Mouse (Mus musculus) kidney, postnatal 14 days (tissue): ENCODE results near the gene Iqcf3.
A peak's percentile ranks its signal among the peaks of the same experiment; 100 is the strongest.
"Not testable (repeated sequence)": the region's sequence is repeated elsewhere in the genome, so short reads cannot be mapped to it uniquely, and the experiment has no call there.

Experiments
- DNase-seq: peaks from one replicate; pipeline ENCODE4 v3.0.0; 2022; ENCODE audit warnings: mixed read lengths

The Iqcf3 gene

GRCm38 (mm10) chr9:106561531-106561930 lies at the start of gene Iqcf3:
Gene Iqcf3, minus strand, starts transcription at chr9:106561631.
- no peak for DNase-seq

DNA sequence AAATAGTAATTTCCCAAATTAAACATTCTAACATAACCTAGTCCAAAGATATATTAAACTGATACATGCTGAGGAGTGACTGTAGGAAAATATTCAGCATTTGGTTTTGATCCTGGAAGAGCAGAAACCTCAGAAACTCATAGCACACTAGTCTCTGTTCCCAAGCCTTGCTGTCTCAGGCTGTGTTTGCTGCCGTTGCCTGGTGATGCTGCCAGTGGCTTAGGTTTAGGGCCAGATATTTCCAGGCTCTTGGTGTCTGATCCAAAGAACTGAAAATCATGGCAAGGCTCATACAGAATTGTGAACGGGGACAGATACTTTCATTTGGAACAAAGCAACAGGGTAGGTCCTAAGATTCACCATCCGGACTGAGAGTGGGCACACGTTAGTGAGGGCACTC lies 49.3 kb upstream of the Iqcf3 start:
- no peak for DNase-seq

DNA sequence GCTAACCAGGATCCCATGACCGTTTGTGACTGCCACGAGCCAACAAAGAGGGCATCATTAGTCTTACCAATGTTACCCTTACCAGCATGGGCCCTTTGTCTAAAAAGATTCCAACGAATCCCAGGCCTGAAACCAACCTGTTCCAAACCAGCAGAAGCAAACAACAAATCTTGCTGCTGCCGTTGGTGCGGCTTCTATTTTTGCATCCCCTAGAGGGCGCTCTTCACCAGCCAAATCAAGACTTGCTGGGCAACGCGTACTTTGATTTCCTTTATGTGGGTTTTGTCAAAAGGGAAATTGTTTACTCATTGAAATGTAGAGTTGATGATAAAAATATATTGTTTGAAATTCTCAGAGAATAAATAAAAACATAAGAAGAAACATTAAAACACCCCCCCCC lies 39.1 kb upstream of the Iqcf3 start:
- DNase-seq: peak; percentile 27

- DNase-seq: no peak
These were observed 37.0 kb upstream of the Iqcf3 start for GRCm38 (mm10) chr9:106598466-106598865.

DNA sequence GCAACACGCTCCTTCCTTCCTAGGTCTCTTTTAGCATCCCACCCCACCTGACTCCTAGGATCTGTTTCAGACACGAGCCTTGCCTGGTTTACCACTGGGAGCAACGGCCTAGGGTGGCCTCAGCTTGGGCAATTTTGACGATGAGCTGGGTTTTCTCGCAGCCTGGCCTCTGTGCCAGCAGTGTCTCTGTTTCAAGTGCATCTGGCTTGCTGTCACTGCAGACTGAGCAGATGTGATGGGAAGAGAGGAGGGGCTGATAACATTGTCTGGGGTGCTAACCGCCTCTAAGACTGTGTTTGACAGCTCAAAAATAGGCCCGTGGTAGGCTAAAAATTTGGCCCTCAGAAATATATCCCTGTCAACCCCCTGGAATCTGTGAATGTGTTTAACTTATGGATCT lies 34.4 kb upstream of the Iqcf3 start:
- no peak for DNase-seq

DNA sequence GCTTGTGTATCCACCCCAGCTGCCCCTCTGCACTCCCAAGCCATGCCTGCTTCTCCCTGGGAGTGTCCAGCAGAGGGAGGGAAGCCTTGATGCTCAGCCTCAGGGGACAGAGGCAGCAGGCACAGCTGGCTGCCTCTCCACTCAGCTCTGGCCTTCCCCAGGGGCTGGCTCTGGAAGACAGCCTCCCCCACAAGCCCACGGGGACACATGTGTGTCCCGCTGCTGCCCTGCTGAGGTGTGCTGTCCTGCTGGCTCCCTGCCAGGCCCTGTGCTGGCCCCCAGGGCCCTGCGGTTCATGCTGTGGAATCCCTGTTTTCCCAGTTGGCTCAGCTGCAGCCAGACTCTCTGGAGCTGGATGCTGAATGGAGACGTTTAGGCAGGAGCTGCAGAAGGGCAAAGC lies 34.0 kb upstream of the Iqcf3 start:
- not testable (repeated sequence) for DNase-seq

- DNase-seq: no peak
These were observed 30.7 kb upstream of the Iqcf3 start for GRCm38 (mm10) chr9:106592158-106592557.

DNA sequence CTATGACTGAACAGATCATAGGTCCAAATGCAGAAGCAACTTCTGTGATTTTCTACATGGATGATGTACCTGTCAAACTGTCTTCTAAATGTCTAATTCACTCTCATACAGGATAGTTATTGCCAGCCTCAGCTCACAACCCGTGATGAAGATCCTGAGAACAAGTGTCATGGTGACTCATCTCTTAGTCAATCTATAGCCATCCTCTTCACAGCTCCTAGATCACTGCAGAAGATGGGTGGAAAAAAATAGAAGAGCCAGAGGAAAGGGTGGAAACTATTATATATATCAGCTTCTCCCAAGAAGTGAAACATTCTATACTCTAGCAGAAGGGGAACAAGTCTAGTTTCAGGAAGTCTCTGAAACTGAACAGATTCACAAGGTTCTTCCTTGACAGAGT lies 21.1 kb upstream of the Iqcf3 start:
- no peak for DNase-seq

DNA sequence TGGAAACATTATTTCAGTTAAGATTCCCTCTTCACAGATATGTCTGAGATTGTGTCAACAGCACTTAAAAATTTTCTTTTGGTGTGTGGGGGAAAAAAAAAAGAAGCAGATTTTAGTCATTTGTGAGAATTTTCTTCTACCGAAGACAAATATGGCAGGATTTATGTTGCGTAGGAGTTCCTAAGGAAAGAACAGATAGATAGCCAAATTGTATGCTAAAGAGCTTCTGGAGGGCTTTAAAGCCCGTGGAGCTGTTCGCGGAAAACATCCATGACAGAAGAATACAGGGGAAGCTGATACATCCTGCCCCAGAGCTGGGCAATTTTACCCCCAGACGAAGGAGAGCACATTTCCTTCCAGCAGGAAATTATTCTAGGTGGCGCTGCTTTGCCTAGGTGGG lies 18.6 kb upstream of the Iqcf3 start:
- no peak for DNase-seq

DNA sequence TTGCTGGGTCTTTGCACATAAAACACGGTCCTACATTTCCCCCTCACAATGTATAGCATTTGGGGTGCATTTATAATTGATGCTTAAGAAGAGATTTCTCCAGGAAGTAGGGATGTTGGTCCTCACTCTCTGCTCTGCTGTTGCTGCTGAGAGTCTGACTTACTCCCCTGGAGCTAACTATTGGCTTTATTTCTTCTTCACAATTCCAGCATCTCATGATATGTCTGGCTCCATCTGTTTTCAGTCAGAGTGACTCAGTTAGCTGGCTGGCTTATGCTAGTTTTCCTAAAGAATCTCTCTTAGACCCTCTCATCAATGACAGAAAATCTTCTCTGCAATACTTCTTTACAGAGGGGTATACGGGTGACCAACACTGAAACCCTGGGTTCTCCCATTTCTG lies 14.7 kb upstream of the Iqcf3 start:
- no peak for DNase-seq

DNA sequence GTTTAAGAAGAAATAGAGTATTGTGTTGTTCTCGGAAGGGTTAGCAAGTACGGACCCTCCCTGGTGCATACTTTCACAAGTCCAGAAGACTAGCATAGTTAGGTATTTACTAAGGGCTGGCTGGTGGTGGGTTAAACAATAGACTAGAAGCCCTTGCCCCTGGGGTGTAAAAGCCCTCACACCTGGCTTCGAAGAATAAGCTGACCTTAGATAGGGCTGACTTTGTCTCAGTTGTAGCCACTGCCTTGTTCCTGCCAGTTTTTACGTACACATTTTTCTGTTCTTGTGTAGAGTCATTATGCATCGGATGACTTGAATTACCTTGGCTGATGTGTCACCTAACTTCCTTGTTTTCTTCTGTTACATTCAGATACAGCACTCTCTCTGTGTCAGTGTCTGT lies 11.9 kb upstream of the Iqcf3 start:
- DNase-seq: no peak

GRCm38 (mm10) chr9:106572186-106572585 lies 10.8 kb upstream of the Iqcf3 start:
- no peak for DNase-seq

- no peak for DNase-seq
These were observed 9.5 kb upstream of the Iqcf3 start, which contains the start of gene Iqcf4 for GRCm38 (mm10) chr9:106570896-106571295. Gene Iqcf4, minus strand, starts transcription at chr9:106570996.

GRCm38 (mm10) chr9:106566437-106566836 lies 5.0 kb upstream of the Iqcf3 start:
- peak; percentile 19 for DNase-seq

GRCm38 (mm10) chr9:106564025-106564424 lies 2.6 kb upstream of the Iqcf3 start:
- no peak for DNase-seq

GRCm38 (mm10) chr9:106562291-106562690 lies 860 bp upstream of the Iqcf3 start:
- no peak for DNase-seq

- no peak for DNase-seq
These were observed 26.5 kb downstream of the Iqcf3 start for GRCm38 (mm10) chr9:106534975-106535374.

DNA sequence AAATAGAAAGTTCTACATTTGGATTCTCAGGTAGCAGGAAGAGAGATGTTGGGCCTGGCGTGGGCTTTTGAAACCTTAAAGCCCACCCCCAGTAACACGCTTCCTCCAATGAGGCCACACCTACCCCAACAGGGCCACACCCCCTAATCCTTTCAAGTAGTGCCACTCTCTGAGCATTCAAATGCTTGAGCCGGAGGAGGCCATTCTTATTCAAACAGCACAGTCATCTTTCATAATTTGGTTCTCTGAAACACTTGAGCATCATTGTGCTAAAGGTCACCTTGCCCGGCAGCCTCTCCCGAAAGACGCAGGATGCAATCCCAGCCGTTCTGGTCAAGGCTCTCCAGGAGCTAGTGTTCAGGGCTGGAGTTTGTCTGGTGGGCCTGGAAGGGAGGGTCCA lies 27.1 kb downstream of the Iqcf3 start:
- no peak for DNase-seq

DNA sequence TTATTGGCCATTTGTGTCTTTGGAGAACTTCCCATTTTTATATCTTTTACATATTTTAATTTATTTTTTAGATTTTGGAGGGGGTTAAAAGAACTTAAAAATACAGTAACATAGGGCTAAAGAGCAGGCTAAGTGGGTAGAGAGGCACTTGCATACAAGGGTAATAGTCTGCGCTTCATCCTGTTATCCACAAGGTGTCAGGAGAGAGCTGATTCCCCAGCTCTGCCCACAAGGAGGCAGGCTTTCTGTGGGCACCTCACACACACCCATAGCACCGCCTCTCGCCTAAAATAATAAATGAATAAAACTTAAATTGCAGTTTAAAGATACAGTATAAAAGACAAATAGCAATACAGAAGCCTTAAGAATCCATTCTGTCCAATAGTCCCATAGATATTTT lies 29.6 kb downstream of the Iqcf3 start:
- DNase-seq: no peak

GRCm38 (mm10) chr9:106519909-106520308 lies 41.5 kb downstream of the Iqcf3 start:
- DNase-seq: no peak

GRCm38 (mm10) chr9:106519433-106519832 lies 42.0 kb downstream of the Iqcf3 start:
- DNase-seq: no peak

DNA sequence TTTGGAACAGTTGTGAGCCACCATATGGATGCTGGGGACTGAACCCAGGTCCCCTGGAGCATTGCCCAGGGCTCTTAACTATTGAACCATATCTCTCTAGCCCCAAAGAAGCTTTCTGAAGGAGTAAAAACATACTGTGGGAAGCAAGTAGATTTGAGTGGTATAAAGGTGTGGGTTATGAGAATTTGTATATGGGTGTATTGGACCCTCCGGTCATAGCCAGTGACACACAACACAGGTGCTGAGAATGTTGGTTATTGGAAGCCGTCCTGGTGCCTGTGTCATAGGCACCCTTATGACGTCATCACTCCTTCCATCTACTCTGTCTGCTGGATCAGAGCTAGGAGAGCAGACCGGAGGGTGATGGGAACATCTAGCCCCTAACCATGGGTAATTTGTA lies 47.2 kb downstream of the Iqcf3 start, which contains the start of gene Iqcf5:
Gene Iqcf5 (plus strand): TSS at position 301 of the 400 bp plus-strand sequence.
- DNase-seq: no peak

- no peak for DNase-seq
These were observed 47.9 kb downstream of the Iqcf3 start for GRCm38 (mm10) chr9:106513566-106513965.

- DNase-seq: peak; percentile 33
These were observed 48.5 kb downstream of the Iqcf3 start for GRCm38 (mm10) chr9:106512729-106513450.

DNA sequence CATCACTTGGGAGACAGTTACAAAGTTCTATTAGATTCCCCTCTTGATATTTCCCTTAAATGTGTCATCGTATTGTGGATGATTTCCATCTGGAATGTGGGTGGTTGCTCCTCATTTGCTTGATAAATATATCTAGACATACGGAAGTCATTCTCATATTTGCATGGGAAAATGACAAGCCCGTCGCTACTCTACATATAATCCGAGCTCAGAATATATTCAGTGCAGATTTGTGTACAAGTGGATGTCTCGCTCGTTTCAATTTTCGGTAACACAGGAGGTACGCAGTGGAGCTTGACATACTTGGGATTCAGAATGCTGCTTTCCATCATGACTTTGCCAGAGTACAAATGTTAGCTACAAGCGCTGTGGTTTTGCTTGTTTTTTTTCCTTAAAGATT lies 52.1 kb downstream of the Iqcf3 start:
- DNase-seq: no peak
